In the genomic region with DNA sequence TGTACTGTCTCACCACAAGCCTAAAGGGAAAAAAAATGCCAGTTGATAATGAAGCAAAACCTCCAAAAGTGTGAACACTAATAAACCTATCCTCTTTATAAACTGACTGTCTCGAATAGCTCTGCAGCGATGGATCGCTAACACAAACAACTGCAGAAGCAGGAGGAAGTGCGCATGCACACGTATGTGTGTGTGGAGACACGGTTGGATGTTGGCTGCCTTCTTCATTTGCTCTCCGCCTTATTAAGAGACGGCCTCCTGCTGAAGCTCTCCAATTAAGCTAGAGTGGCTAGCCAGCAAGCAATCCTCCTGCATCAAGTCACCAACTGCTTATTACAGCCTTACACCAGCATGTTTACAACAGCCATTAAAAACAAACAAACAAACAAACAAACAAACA, we compare ENCODE assay signal across 20 mouse cellular contexts. TPM values are rescaled to one million over a fixed set of nuclear protein-coding genes. Genes with fewer than 3 reads are reported as not detected.
"Had no signal": no experiment of that assay in that cellular context is flagged by ENCODE, and none has a peak within 500 bp of the region (broad histone marks: within the 10 kb centered on the region; RNA-seq: fewer than 3 reads in every experiment).

No protein-coding gene starts in this region.

- H3K27ac ChIP-seq: layer of hippocampus, adult 2 months; left cerebral cortex, adult 2 months; liver, embryonic 13.5 days; midbrain, embryonic 12.5 days; midbrain, embryonic 15.5 days; neural tube, embryonic 13.5 days had no signal

- H3K4me1 ChIP-seq: liver, embryonic 13.5 days; midbrain, embryonic 15.5 days had no signal

- H3K36me3 ChIP-seq: liver, embryonic 13.5 days; midbrain, embryonic 12.5 days; midbrain, embryonic 15.5 days; neural tube, embryonic 13.5 days had no signal

- H3K9me3 ChIP-seq: liver, embryonic 13.5 days; midbrain, embryonic 15.5 days; neural tube, embryonic 13.5 days had no signal

- ATAC-seq: midbrain, embryonic 15.5 days had no signal

- H3K27me3 ChIP-seq: liver, embryonic 13.5 days; midbrain, embryonic 12.5 days; midbrain, embryonic 15.5 days; neural tube, embryonic 13.5 days had no signal

- DNase-seq: kidney, postnatal 14 days; layer of hippocampus, adult 9-11 months; liver, embryonic 13.5 days; lung, adult 2 months; lung, postnatal 14 days; lung, postnatal 4 days; retina, postnatal 1 day; right cerebral cortex, postnatal 25 days; thymus, adult 18-20 months; thymus, postnatal 36 days had no signal

- H3K9ac ChIP-seq: liver, embryonic 13.5 days; midbrain, embryonic 12.5 days; midbrain, embryonic 15.5 days; neural tube, embryonic 13.5 days had no signal

- H3K4me3 ChIP-seq: layer of hippocampus, adult 2 months; left cerebral cortex, adult 2 months; liver, embryonic 13.5 days; midbrain, embryonic 12.5 days; midbrain, embryonic 15.5 days; myocyte; neural tube, embryonic 13.5 days had no signal

- H3K4me2 ChIP-seq: liver, embryonic 13.5 days; midbrain, embryonic 12.5 days; midbrain, embryonic 15.5 days; neural tube, embryonic 13.5 days had no signal

RNA-seq across cellular contexts. Expression of a gene that starts 11.9 kb away (rescaled TPM):
- total RNA-seq: liver, adult 2 months had no signal
- polyA plus RNA-seq: large intestine, adult 2 months; limb, embryonic 11.5 days; liver, adult 2 months; lung, embryonic 16.5 days; midbrain, embryonic 12.5 days; midbrain, embryonic 15.5 days; myocyte had no signal
